Mouse (Mus musculus): Measurements from ENCODE around the gene Rccd1. TPM values are rescaled to one million over a fixed set of nuclear protein-coding genes. Genes with fewer than 3 reads are reported as not detected.

Gene Rccd1
- total RNA-seq, 2 experiments from 2014 or later = 16.4 to 23.6 TPM

DNA sequence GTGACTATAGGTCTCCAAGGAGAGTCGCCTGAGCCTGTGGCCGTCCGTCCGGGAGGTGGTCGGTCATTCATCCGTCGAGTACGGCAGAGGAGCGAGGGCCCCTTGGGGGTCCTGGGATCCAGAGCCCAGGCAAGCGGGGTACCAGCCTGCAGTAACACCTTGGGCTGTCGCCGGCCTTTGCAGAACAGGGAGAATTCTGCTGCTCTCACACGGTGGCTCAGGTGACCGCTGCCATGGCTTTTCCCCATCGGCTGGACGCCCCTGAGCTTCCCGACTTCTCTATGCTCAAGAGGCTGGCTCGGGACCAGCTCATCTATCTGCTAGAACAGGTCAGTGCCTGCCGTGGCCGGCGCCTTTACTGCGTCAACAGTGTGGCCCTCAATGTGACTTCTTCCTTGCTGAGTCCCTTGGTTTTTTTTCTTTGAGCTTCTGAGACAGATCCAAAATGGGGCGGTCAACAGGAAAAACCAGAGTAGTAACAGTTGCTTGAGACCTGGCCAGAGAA, 54.5 kb downstream of the Rccd1 start:
- ATAC-seq (replicated peaks; ENCODE audit: poor library complexity, severe bottlenecking) = peak; percentile 26

DNA sequence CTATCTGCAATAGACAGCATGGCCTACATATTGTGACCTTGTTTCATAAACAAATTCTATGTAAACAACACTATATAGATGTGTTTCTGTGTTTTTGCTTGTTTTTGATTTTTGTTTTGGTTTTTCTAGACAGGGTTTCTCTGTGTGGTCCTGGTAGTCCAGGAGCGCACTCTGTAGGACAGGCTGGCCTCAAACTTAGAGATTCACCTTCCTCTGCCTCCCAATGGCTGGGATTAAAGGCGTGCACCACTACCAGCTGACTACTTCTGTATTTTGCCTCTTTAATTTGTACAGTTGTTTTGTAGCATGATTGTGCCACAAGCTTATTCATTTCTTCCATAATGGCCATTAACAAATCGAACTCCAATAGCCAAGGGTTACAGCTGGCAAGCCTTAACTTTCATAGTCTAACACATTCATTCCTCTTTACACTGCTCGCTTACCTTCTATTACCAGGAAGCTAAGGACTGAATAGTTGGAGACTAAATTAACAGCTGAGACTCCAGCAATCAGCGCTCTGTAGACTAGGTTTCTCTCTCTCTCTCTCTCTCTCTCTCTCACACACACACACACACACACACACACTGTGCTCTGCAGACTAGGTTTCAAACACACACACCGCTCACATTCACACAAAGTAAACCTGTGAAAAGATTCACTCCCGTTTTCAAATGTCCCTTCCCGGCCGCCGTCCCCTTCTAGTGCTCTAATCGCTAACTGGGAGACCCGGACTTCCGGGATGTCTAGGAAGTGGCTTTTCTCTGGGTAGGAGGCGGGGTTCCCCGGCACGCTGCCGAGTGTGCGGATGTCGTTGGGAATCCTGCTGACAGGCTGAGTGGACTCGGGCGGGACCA, 55.1 kb downstream of the Rccd1 start, which contains the start of gene Vps33b:
Gene Vps33b, plus strand, starts transcription at position 753 of the 854 bp plus-strand sequence.
- ATAC-seq (replicated peaks; ENCODE audit: poor library complexity, severe bottlenecking) = peak; percentile 98

DNA sequence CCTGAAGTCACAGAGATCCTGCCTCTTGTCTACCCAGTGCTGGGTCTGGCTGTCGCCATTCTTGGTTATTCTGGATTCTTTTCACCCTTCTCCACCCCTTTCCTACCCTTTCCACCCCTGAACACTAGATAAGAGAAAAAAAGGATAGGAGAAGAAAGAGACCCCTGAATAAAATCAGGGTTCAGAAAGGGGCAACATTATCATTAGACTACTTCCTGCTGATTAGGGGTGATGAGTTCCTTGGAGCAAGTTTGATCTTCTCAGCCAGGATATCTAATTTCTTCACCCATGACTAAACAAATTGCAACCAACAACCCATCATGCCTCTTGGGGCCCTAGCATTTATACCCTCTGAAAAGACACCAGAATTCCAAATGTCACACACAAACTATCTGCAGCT, 56.5 kb downstream of the Rccd1 start:
- no peak for ATAC-seq (replicated peaks; ENCODE audit: poor library complexity, severe bottlenecking)

DNA sequence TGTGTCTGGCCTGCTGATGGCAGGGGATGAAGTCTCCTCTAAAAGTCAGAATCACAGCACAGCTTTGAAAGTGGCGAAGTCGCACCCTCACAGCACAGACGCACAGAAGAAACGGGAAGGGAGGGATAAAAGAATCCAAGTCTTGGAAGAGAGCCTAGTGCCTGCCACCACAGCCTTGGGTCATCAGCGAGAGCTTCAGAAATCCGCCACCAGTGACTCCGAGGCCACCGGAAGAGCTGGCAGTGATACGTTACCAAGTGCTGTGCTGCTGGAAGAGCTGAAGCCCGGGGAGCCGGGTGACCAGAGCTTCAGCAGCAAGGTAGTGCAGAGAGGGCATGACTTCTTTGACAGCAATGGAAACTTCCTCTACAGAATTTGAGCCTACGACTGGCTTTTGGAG, 59.6 kb downstream of the Rccd1 start:
- ATAC-seq (replicated peaks; ENCODE audit: poor library complexity, severe bottlenecking) = no peak

DNA sequence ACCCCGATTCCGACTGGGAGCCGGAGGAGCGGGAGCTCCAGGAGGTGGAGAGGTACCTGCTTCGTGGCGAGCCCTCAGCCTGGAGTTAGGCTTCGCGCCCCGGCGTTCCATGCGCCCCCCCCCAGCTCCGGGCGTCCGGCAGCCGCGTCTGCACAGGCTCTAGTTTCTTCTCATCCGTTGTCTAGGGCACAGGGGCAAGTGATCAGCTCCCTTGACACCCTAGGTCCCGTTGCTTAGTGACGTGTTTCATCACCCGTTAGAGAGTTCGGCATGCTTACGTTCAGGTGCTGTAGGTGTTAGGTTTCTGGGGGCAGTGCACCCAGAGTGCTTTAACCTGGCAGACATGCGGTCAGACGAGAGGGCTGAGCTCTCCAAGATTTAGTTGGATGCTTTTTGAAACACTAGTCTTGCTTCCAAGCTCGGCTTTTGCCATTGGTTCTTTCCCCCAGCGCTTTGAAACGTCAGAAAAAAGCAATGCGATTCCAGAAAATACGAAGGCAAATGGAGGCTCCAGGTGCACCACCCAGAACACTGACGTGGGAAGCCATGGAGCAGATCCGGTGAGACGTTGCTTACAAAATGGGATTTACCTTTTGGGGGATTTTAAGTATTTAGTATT, 62.8 kb downstream of the Rccd1 start:
- peak; percentile 45 for ATAC-seq (replicated peaks; ENCODE audit: poor library complexity, severe bottlenecking)

DNA sequence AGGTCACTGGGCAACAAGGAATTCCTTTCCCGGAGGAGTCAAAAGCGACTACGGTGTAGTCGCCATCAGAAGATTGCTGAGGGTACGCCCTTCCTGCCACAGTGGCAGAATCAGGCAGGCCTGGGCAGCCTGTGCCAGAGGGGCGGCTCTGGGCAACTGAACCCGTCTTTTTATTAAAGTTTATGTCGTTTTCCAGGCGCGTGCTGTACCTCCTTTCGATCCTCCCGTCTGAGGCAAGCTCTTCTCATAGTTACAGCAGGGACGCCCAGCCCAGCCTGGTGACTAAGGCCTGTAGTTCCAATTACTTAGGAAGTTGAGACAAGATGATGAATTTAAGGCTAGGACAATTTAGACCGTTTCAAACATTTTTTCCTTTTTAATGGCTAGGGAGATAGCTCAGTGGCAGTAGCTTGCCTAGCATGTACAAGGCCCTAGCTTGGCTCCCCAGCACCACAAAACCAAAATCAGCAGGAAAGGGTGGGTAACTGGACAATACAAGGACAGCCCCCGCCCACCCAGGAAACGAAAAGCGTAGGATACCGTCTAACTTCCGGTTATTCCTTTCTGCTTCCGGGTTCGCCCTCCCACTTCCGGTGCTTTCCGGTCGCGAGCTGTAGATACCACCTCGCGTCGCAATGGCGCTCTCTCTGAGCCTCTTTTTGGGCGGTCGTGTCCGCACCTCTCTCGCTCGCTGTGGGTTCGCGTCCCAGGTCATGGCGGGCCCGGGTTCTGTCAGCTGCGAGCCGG, 63.5 kb downstream of the Rccd1 start, which contains the start of gene Ngrn:
Gene Ngrn, plus strand, starts transcription at position 591 of the 747 bp plus-strand sequence.
- peak; percentile 89 for ATAC-seq (replicated peaks; ENCODE audit: poor library complexity, severe bottlenecking)

DNA sequence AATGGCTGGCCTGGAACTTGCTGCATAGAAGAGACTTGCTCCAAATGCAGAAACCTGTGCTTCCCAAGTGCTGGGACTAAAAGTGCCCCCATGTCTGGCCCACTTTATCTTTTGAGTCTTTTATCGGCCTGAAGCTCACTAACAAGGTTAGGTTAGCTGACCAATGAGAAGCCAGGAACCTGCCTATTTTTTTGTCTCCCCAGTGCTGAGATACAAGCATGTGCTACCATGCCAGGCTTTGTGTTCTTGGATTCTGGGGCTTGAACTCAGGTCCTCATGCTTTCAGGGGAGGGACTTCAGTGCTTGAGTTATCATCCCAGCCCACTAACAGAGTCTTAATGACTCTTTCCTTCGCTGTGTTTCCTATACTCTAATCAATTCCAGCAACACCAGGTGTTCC, 66.5 kb downstream of the Rccd1 start:
- ATAC-seq (replicated peaks; ENCODE audit: poor library complexity, severe bottlenecking) = no peak

DNA sequence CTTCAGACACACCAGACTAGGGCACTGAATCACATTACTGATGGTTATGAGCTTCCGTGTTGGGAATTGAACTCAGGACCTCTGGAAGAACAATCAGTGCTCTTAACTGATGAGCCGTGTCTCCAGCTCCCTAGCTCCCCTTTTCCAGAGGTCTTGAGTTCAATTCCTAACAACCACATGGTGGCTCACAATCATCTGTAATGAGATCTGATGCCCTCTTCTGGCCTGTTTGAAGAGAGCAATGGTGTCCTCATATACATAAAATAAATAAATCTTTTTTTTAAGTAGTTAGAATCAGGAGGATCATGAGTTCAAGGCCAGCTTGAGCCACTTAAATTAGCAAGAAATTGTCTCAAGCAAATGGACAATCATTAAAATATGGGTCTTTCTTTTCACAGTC, 68.3 kb downstream of the Rccd1 start:
- no peak for ATAC-seq (replicated peaks; ENCODE audit: poor library complexity, severe bottlenecking)

DNA sequence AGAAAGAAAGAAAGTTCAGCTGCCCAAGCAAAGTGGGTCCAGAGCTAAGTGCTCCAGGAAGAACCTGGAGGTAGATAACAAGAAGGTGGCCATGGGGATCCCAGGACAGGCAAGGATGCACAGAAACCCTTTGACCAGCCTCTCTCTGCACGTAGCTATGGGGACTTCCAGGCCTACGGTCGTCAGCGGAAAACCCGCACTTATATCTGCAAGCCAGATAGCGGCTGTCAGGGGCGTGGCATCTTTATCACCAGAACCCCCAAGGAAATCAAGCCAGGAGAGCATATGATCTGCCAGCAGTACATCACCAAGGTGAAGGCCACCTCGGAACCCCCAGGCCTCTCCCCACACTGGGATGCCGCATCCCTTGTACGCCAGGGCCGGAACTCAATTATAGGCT, 71.4 kb downstream of the Rccd1 start:
- ATAC-seq (replicated peaks; ENCODE audit: poor library complexity, severe bottlenecking) = no peak

DNA sequence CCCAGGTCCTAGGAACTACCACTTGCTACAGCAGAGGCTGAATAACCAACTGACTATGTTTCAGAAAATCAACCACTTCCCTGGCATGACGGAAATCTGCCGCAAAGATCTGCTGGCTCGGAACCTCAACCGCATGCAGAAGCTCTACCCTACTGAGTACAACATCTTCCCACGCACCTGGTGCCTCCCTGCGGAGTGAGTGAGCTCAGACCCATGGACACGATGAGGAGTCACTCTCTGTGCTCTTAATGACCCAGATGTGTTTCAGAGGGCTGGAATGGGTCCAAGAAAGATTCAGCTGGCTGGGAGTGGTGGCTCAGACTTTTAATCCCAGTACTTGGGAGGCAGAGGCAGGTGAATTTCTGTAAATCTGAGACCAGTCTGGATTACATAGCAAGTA, 71.8 kb downstream of the Rccd1 start:
- no peak for ATAC-seq (replicated peaks; ENCODE audit: poor library complexity, severe bottlenecking)

DNA sequence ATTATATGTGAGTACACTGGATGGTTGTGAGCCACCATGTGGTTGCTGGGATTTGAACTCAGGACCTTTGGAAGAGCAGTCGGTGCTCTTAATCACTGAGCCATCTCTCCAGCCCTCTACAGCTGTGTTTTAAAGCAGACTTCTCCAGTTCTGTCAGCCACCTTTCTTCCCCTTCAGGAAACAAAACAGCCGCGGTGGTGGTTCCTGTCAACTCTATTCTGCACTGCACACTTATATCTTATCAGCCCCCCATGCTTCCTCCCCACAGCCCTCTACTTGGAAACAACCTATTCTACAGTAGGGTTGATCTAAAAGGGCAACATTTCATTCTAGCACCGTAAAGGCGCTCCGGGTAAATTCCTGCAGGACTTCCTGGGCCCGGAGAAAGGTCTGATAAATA, 77.4 kb downstream of the Rccd1 start:
- no peak for ATAC-seq (replicated peaks; ENCODE audit: poor library complexity, severe bottlenecking)

DNA sequence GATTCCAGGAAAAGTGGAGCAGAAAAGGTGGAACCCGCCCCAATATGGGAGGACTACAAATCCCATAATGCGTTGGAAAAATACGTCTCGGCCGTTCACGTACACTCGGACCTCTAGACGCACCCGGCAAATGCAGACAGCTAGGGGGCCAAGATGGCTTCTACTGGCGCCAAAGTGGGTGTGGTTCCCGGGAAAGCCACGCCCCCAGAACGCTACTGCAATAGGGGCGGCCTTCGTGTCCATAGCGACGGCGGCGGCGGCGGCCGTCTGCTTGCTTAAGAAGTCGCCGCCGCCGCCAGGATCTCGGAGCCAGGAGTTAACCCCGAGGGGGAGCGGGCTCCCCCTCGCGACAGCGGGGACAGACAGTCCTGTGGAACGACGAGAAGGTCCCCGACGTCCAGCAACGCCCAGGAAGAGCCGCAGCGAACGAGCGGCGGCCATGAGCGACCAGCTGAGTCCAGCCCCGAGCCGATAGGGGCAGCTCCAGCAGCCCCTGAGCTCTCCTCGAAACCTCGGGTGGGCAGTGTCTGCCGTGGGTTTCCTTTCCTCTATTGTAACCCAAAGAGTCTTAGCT, 78.0 kb downstream of the Rccd1 start, which contains the start of gene Ttll13:
Gene Ttll13, plus strand, starts transcription at position 229 of the 574 bp plus-strand sequence.
- ATAC-seq (replicated peaks; ENCODE audit: poor library complexity, severe bottlenecking) = peak; percentile 97

DNA sequence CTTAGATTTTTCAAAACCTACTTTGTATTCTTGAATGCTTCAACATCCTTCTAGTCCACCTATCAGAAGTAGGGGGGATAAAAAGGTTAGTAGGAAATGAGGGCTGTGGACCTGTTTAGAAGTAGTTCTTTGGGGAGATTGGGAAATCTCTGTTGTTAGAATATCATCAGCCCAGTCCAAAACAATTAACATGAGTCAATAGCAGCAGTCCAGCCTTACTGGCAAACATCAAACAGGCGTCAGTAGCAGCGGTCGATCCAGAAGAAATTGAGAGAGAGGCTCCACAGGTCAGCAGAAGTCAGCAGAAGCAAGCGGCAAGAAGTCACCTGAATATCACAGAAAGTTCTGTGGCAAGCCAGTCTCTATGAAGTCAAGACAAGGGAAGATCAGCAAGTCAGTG, 79.4 kb downstream of the Rccd1 start:
- ATAC-seq (replicated peaks; ENCODE audit: poor library complexity, severe bottlenecking) = no peak

Other genes with a start within 250 kb of the Rccd1 start
- 259 and 298 TPM in 2 replicates for gene Idh2, start 209.1 kb downstream of the Rccd1 start, total RNA-seq (2014; fragmentation: Nextera tagmentation)
- 338 and 368 TPM in 2 replicates for gene Idh2, start 209.1 kb downstream of the Rccd1 start, total RNA-seq (2017)
- 6.2 and 6.6 TPM in 2 replicates for gene Sema4b, start 137.6 kb downstream of the Rccd1 start, total RNA-seq (2014; fragmentation: Nextera tagmentation)
- gene Sema4b, start 137.6 kb downstream of the Rccd1 start, total RNA-seq (2017) = 3.6 and 4.4 TPM in 2 replicates
- gene Cib1, start 91.6 kb downstream of the Rccd1 start, total RNA-seq (2014; fragmentation: Nextera tagmentation) = 45.3 and 77.8 TPM in 2 replicates
- 25.0 and 67.5 TPM in 2 replicates for gene Cib1, start 91.6 kb downstream of the Rccd1 start, total RNA-seq (2017)
- 4.5 and 10.0 TPM in 2 replicates for gene Gdpgp1, start 91.6 kb downstream of the Rccd1 start, total RNA-seq (2014; fragmentation: Nextera tagmentation)
- 1.9 and 3.0 TPM in 2 replicates for gene Gdpgp1, start 91.6 kb downstream of the Rccd1 start, total RNA-seq (2017)
- 0.36 TPM in 1 of 2 replicates, not detected in the other for gene Ttll13, start 78.1 kb downstream of the Rccd1 start, total RNA-seq (2014; fragmentation: Nextera tagmentation)
- not detected in 2 replicates for gene Ttll13, start 78.1 kb downstream of the Rccd1 start, total RNA-seq (2017)
- gene Ngrn, start 63.2 kb downstream of the Rccd1 start, total RNA-seq (2014; fragmentation: Nextera tagmentation) = 23.7 and 33.5 TPM in 2 replicates
- gene Ngrn, start 63.2 kb downstream of the Rccd1 start, total RNA-seq (2017) = 21.2 and 33.9 TPM in 2 replicates
- gene Vps33b, start 54.8 kb downstream of the Rccd1 start, total RNA-seq (2014; fragmentation: Nextera tagmentation) = 45.6 and 48.1 TPM in 2 replicates
- gene Vps33b, start 54.8 kb downstream of the Rccd1 start, total RNA-seq (2017) = 24.2 and 31.8 TPM in 2 replicates
- gene Prc1, start 30.0 kb downstream of the Rccd1 start, total RNA-seq (2014; fragmentation: Nextera tagmentation) = 40.7 and 42.7 TPM in 2 replicates
- gene Prc1, start 30.0 kb downstream of the Rccd1 start, total RNA-seq (2017) = 141 and 156 TPM in 2 replicates
- gene Unc45a, start 16.6 kb upstream of the Rccd1 start, total RNA-seq (2014; fragmentation: Nextera tagmentation) = 8.1 and 13.9 TPM in 2 replicates
- 20.2 and 22.4 TPM in 2 replicates for gene Unc45a, start 16.6 kb upstream of the Rccd1 start, total RNA-seq (2017)
- gene Hddc3, start 18.6 kb upstream of the Rccd1 start, total RNA-seq (2014; fragmentation: Nextera tagmentation) = 10.3 and 14.5 TPM in 2 replicates
- 15.9 and 22.4 TPM in 2 replicates for gene Hddc3, start 18.6 kb upstream of the Rccd1 start, total RNA-seq (2017)
- 60.4 and 74.6 TPM in 2 replicates for gene Man2a2, start 46.9 kb upstream of the Rccd1 start, total RNA-seq (2014; fragmentation: Nextera tagmentation)
- 32.7 and 36.7 TPM in 2 replicates for gene Man2a2, start 46.9 kb upstream of the Rccd1 start, total RNA-seq (2017)
- 141 and 238 TPM in 2 replicates for gene Fes, start 63.5 kb upstream of the Rccd1 start, total RNA-seq (2014; fragmentation: Nextera tagmentation)
- gene Fes, start 63.5 kb upstream of the Rccd1 start, total RNA-seq (2017) = 155 and 176 TPM in 2 replicates
- gene Furin, start 81.0 kb upstream of the Rccd1 start, total RNA-seq (2014; fragmentation: Nextera tagmentation) = 25.5 and 25.6 TPM in 2 replicates
- gene Furin, start 81.0 kb upstream of the Rccd1 start, total RNA-seq (2017) = 5.0 and 10.1 TPM in 2 replicates
- 49.2 and 57.4 TPM in 2 replicates for gene Blm, start 210.7 kb upstream of the Rccd1 start, total RNA-seq (2014; fragmentation: Nextera tagmentation)
- gene Blm, start 210.7 kb upstream of the Rccd1 start, total RNA-seq (2017) = 37.3 and 39.0 TPM in 2 replicates

Measured in granulocyte monocyte progenitor cell, adult 5-6 weeks (primary cell).